Mouse (Mus musculus) midbrain, embryonic 14.5 days (tissue): ENCODE measurements around the gene Ctns. TPM values are rescaled to one million over a fixed set of nuclear protein-coding genes. Genes with fewer than 3 reads are reported as not detected.

ENCODE experiments used
- ATAC-seq: fragments of 200-750 bp; cut with Nextera tagmentation; 2 replicates; pipeline ENCODE4 v1.8.0; 2017; ENCODE audit warnings: moderate number of reproducible peaks, moderate library complexity; ENCODE audit not compliant: low FRiP score, low TSS enrichment
- DNase-seq: peaks from one replicate; pipeline ENCODE4 v3.0.0-alpha.2; 2015
- H3K27ac ChIP-seq: fragments of 300-500 bp; sonication (generic); replicated peaks from 2 replicates; pipeline ENCODE4 v1.5.1; 2014; ENCODE audit warnings: mild to moderate bottlenecking, low read depth, low read length, moderate library complexity
- H3K27me3 ChIP-seq: fragments of 300-500 bp; sonication (generic); 2 replicates; pipeline ENCODE4 v1.6.1; 2014; ENCODE audit warnings: low read length, control low read depth, mixed read lengths; ENCODE audit not compliant: control insufficient read depth, insufficient read depth
- H3K36me3 ChIP-seq: fragments of 300-500 bp; sonication (generic); 2 replicates; pipeline ENCODE4 v1.6.1; 2014; ENCODE audit warnings: low read length, control low read depth; ENCODE audit not compliant: control insufficient read depth, insufficient read depth
- H3K4me1 ChIP-seq: fragments of 300-500 bp; sonication (generic); 2 replicates; pipeline ENCODE4 v1.6.1; 2014; ENCODE audit warnings: mild to moderate bottlenecking, antibody characterized with exemption, low read length, control low read depth; ENCODE audit not compliant: control insufficient read depth, insufficient read depth
- H3K4me2 ChIP-seq: fragments of 300-500 bp; sonication (generic); 2 replicates; pipeline ENCODE4 v1.6.1; 2014; ENCODE audit warnings: mild to moderate bottlenecking, low read length, moderate library complexity
- H3K4me3 ChIP-seq: fragments of 300-500 bp; sonication (generic); replicated peaks from 2 replicates; pipeline ENCODE4 v1.5.1; 2014; ENCODE audit warnings: low read depth, low read length
- H3K9ac ChIP-seq: fragments of 300-500 bp; sonication (generic); replicated peaks from 2 replicates; pipeline ENCODE4 v1.6.1; 2014; ENCODE audit warnings: mild to moderate bottlenecking, low read length, moderate library complexity
- H3K9me3 ChIP-seq: fragments of 300-500 bp; sonication (generic); 2 replicates; pipeline ENCODE4 v1.6.1; 2016; ENCODE audit warnings: low read length, control low read depth, mixed read lengths; ENCODE audit not compliant: control insufficient read depth
- WGBS: fragments of 180-500 bp; shearing (Covaris S2); extraction: QIAGEN DNeasy Blood & Tissue Kit; methylation state at CpG from one replicate; pipeline ENCODE4 v1.1.7; 2014; 5-methylcytosine and 5-hydroxymethylcytosine counted together
- polyA plus RNA-seq: library from polyadenylated mRNA; unstranded; fragments of >200 nt; fragmentation: Nextera tagmentation; extraction: Ambion mirVana; gene quantifications from 2 replicates; pipeline ENCODE4 v1.2.1, GENCODE M21; 2014

Ctns gene
- polyA plus RNA-seq, 1 experiment from 2014 or later, result 23.0 TPM

- ATAC-seq, result no peak
These were observed 2.8 kb upstream of the Ctns start for GRCm38 (mm10) chr11:73201597-73201996.

GRCm38 (mm10) chr11:73201021-73201420 is 2.2 kb upstream of the Ctns start:
- WGBS, result 75% methylated on average over 2 of the region's 2 CpGs
- H3K4me1 ChIP-seq, result peaks cover 17% of the 10 kb centered on the region
- no peak for DNase-seq

More at GRCm38 (mm10) chr11:73201597-73201996, 2.8 kb upstream of the Ctns start:
- no peak overlapping the region for H3K4me3 ChIP-seq
- no peaks in the 10 kb centered on the region for H3K9me3 ChIP-seq
- no peak overlapping the region for H3K9ac ChIP-seq
- WGBS, result 33% methylated on average over 4 of the region's 4 CpGs
- no peak overlapping the region for H3K27ac ChIP-seq
- no peak overlapping the region for H3K4me2 ChIP-seq
- H3K27me3 ChIP-seq, result no peaks in the 10 kb centered on the region
- peaks cover 17% of the 10 kb centered on the region for H3K4me1 ChIP-seq
- peak; percentile 7 for DNase-seq
- H3K36me3 ChIP-seq, result no peaks in the 10 kb centered on the region

GRCm38 (mm10) chr11:73199879-73200278 is 1.0 kb upstream of the Ctns start:
- H3K4me2 ChIP-seq, result peak overlapping the region; percentile 93
- 6% methylated on average over 12 of the region's 12 CpGs for WGBS
- no peak for DNase-seq
- peak overlapping the region; percentile 56 for H3K4me3 ChIP-seq
- ATAC-seq, result no peak
- peaks cover 8% of the 10 kb centered on the region for H3K36me3 ChIP-seq
- H3K27me3 ChIP-seq, result no peaks in the 10 kb centered on the region
- no peak overlapping the region for H3K27ac ChIP-seq
- H3K9me3 ChIP-seq, result no peaks in the 10 kb centered on the region
- peaks cover 17% of the 10 kb centered on the region for H3K4me1 ChIP-seq
- H3K9ac ChIP-seq, result peak overlapping the region; percentile 77

More at GRCm38 (mm10) chr11:73201021-73201420, 2.2 kb upstream of the Ctns start:
- no peaks in the 10 kb centered on the region for H3K27me3 ChIP-seq
- no peak overlapping the region for H3K4me2 ChIP-seq
- ATAC-seq, result no peak
- no peaks in the 10 kb centered on the region for H3K9me3 ChIP-seq
- H3K27ac ChIP-seq, result no peak overlapping the region
- H3K4me3 ChIP-seq, result no peak overlapping the region
- H3K9ac ChIP-seq, result no peak overlapping the region
- H3K36me3 ChIP-seq, result peaks cover 2% of the 10 kb centered on the region; the same call in 1 of the 2 replicates

- peak within 1 kb of the TSS; percentile 77 for H3K9ac ChIP-seq
- peak; percentile 97 for ATAC-seq
- peak; percentile 97 for DNase-seq
- WGBS, result under 1% methylated on average over 32 of the region's 32 CpGs
- peak within 1 kb of the TSS; percentile 93 for H3K4me2 ChIP-seq
- no peaks in the 10 kb centered on the region for H3K9me3 ChIP-seq
- no peaks in the 10 kb centered on the region for H3K27me3 ChIP-seq
- peaks cover 8% of the 10 kb centered on the region for H3K36me3 ChIP-seq
- H3K4me3 ChIP-seq, result peak within 1 kb of the TSS; percentile 56
- peaks cover 17% of the 10 kb centered on the region for H3K4me1 ChIP-seq
- H3K27ac ChIP-seq, result peak within 1 kb of the TSS; percentile 34; the same call in 1 of the 2 replicates
These were observed 429 bp upstream of the Ctns start, which contains the start of gene Shpk for GRCm38 (mm10) chr11:73199230-73199712. Gene Shpk (plus strand): TSS chr11:73199460.

- H3K4me2 ChIP-seq, result peak overlapping the region; percentile 93
- peak overlapping the region; percentile 56 for H3K4me3 ChIP-seq
- no peak overlapping the region for H3K27ac ChIP-seq
- WGBS, result 5% methylated on average over 1 of the region's 1 CpGs
- peaks cover 11% of the 10 kb centered on the region for H3K36me3 ChIP-seq
- no peaks in the 10 kb centered on the region for H3K27me3 ChIP-seq
- peak overlapping the region; percentile 70; the same call in 1 of the 2 replicates for H3K9ac ChIP-seq
- H3K9me3 ChIP-seq, result no peaks in the 10 kb centered on the region
- DNase-seq (no peak), ATAC-seq (no peak)
- H3K4me1 ChIP-seq, result peaks cover 17% of the 10 kb centered on the region
These were observed 652 bp downstream of the Ctns start for GRCm38 (mm10) chr11:73198190-73198589.

GRCm38 (mm10) chr11:73194444-73194843 is 4.4 kb downstream of the Ctns start:
- ATAC-seq (no peak), DNase-seq (no peak)
- Histone ChIP-seq H3K4me3 (no peak overlapping the region), H3K9ac (no peak overlapping the region), H3K27ac (no peak overlapping the region), H3K36me3 (peaks cover 42% of the 10 kb centered on the region), H3K4me1 (peaks cover 11% of the 10 kb centered on the region), H3K27me3 (no peaks in the 10 kb centered on the region), H3K4me2 (no peak overlapping the region), H3K9me3 (no peaks in the 10 kb centered on the region)
- 77% methylated on average over 2 of the region's 2 CpGs for WGBS

GRCm38 (mm10) chr11:73193047-73193446 is 5.8 kb downstream of the Ctns start:
- H3K4me2 ChIP-seq, result no peak overlapping the region
- H3K27me3 ChIP-seq, result no peaks in the 10 kb centered on the region
- H3K36me3 ChIP-seq, result peaks cover 56% of the 10 kb centered on the region
- no peak overlapping the region for H3K27ac ChIP-seq
- DNase-seq (no peak), ATAC-seq (no peak)
- peaks cover 7% of the 10 kb centered on the region for H3K4me1 ChIP-seq
- WGBS, result 81% methylated on average over 6 of the region's 6 CpGs
- no peak overlapping the region for H3K9ac ChIP-seq
- H3K4me3 ChIP-seq, result no peak overlapping the region
- H3K9me3 ChIP-seq, result no peaks in the 10 kb centered on the region

GRCm38 (mm10) chr11:73187231-73187630 is 11.6 kb downstream of the Ctns start:
- Histone ChIP-seq H3K4me3 (no peak overlapping the region), H3K4me1 (no peaks in the 10 kb centered on the region), H3K36me3 (peaks cover 72% of the 10 kb centered on the region), H3K9me3 (no peaks in the 10 kb centered on the region), H3K27ac (no peak overlapping the region), H3K9ac (no peak overlapping the region), H3K4me2 (no peak overlapping the region), H3K27me3 (no peaks in the 10 kb centered on the region)
- ATAC-seq, result no peak
- DNase-seq, result no peak
- 86% methylated on average over 6 of the region's 6 CpGs for WGBS

GRCm38 (mm10) chr11:73185872-73186615 is 12.8 kb downstream of the Ctns start:
- ATAC-seq (no peak), DNase-seq (no peak)
- Histone ChIP-seq H3K4me3 (no peak overlapping the region), H3K27me3 (no peaks in the 10 kb centered on the region), H3K9me3 (no peaks in the 10 kb centered on the region), H3K9ac (no peak overlapping the region), H3K4me1 (no peaks in the 10 kb centered on the region), H3K27ac (no peak overlapping the region), H3K36me3 (peaks cover 67% of the 10 kb centered on the region), H3K4me2 (no peak overlapping the region)
- WGBS, result 93% methylated on average over 10 of the region's 10 CpGs
